Mouse (Mus musculus) intestine, postnatal 0 days (tissue): ENCODE measurements around the gene Fkbp5. TPM values are rescaled to one million over a fixed set of nuclear protein-coding genes. Genes with fewer than 3 reads are reported as not detected.

Source experiments
- ATAC-seq: fragments of 200-750 bp; cut with Nextera tagmentation; 2 replicates; pipeline ENCODE4 v1.8.0; 2017; ENCODE audit warnings: mild to moderate bottlenecking, moderate TSS enrichment, moderate library complexity
- H3K27ac ChIP-seq: fragments of 300-500 bp; sonication (generic); 2 replicates; pipeline ENCODE4 v1.5.1; 2014; ENCODE audit warnings: mild to moderate bottlenecking, low read depth, low read length, moderate library complexity
- H3K27me3 ChIP-seq: fragments of 300-500 bp; sonication (generic); replicated peaks from 2 replicates; pipeline ENCODE4 v1.6.1; 2014; ENCODE audit warnings: low read length, mixed read lengths; ENCODE audit not compliant: control insufficient read depth, insufficient read depth
- H3K36me3 ChIP-seq: fragments of 300-500 bp; sonication (generic); 2 replicates; pipeline ENCODE4 v1.6.1; 2014; ENCODE audit warnings: mild to moderate bottlenecking, moderate library complexity; ENCODE audit not compliant: control insufficient read depth, insufficient read depth
- H3K4me1 ChIP-seq: fragments of 300-500 bp; sonication (generic); replicated peaks from 2 replicates; pipeline ENCODE4 v1.6.1; 2014; ENCODE audit warnings: antibody characterized with exemption, low read length, mixed read lengths; ENCODE audit not compliant: control insufficient read depth, insufficient read depth
- H3K4me2 ChIP-seq: fragments of 300-500 bp; sonication (generic); replicated peaks from 2 replicates; pipeline ENCODE4 v1.6.1; 2014; ENCODE audit warnings: low read depth, mild to moderate bottlenecking, moderate library complexity
- H3K4me3 ChIP-seq: fragments of 300-500 bp; sonication (generic); 2 replicates; pipeline ENCODE4 v1.5.1; 2014; ENCODE audit warnings: low read depth, low read length
- H3K9ac ChIP-seq: fragments of 300-500 bp; sonication (generic); 2 replicates; pipeline ENCODE4 v1.6.1; 2014; ENCODE audit warnings: mild to moderate bottlenecking, low read depth, low read length
- H3K9me3 ChIP-seq: fragments of 300-500 bp; sonication (generic); 2 replicates; pipeline ENCODE4 v1.6.1; 2016; ENCODE audit warnings: mixed run types; ENCODE audit not compliant: control insufficient read depth
- CTCF ChIP-seq: sonication (generic); IDR thresholded peaks from 2 replicates; pipeline ENCODE4 v1.5.1; 2016; ENCODE audit warnings: low read depth, mild to moderate bottlenecking, control low read depth, antibody characterized with exemption, moderate library complexity
- WGBS: fragments of 180-500 bp; shearing (Covaris S2); extraction: QIAGEN DNeasy Blood & Tissue Kit; methylation state at CpG from one replicate; pipeline ENCODE4 v1.1.7; 2014; 5-methylcytosine and 5-hydroxymethylcytosine counted together
- polyA plus RNA-seq: library from polyadenylated mRNA; unstranded; fragments of >200 nt; fragmentation: Nextera tagmentation; extraction: Ambion mirVana; gene quantifications from 2 replicates; pipeline ENCODE4 v1.2.1, GENCODE M21; 2015

Fkbp5 gene
- polyA plus RNA-seq, 1 experiment from 2014 or later, result 10.1 TPM

DNA sequence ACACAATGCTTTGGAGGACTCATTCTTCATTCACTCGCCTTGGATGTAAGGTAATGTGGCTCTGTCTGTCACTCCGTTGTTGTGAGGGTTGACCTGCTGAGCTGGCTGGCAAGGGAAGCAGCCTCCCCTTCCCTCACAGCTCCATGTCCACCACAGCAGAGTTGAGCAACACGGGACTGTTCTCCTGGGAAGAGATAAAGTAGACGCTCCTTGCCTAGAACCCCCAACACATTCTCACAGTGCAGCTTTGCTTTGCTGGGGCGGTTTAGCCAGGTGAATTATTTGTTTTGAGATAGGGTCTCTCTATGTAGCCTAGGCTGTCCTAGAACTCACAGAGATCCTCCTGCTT, 70.5 kb downstream of the Fkbp5 start:
- no peaks in the 10 kb centered on the region for H3K27me3 ChIP-seq
- no peak overlapping the region for H3K9ac ChIP-seq
- 50% methylated on average over 5 of the region's 5 CpGs for WGBS
- no peak overlapping the region for H3K4me2 ChIP-seq
- no peak for ATAC-seq
- TF ChIP-seq CTCF, result no peak
- no peak overlapping the region for H3K4me3 ChIP-seq
- H3K4me1 ChIP-seq, result no peaks in the 10 kb centered on the region
- no peaks in the 10 kb centered on the region for H3K36me3 ChIP-seq
- no peak overlapping the region for H3K27ac ChIP-seq
- no peaks in the 10 kb centered on the region for H3K9me3 ChIP-seq

DNA sequence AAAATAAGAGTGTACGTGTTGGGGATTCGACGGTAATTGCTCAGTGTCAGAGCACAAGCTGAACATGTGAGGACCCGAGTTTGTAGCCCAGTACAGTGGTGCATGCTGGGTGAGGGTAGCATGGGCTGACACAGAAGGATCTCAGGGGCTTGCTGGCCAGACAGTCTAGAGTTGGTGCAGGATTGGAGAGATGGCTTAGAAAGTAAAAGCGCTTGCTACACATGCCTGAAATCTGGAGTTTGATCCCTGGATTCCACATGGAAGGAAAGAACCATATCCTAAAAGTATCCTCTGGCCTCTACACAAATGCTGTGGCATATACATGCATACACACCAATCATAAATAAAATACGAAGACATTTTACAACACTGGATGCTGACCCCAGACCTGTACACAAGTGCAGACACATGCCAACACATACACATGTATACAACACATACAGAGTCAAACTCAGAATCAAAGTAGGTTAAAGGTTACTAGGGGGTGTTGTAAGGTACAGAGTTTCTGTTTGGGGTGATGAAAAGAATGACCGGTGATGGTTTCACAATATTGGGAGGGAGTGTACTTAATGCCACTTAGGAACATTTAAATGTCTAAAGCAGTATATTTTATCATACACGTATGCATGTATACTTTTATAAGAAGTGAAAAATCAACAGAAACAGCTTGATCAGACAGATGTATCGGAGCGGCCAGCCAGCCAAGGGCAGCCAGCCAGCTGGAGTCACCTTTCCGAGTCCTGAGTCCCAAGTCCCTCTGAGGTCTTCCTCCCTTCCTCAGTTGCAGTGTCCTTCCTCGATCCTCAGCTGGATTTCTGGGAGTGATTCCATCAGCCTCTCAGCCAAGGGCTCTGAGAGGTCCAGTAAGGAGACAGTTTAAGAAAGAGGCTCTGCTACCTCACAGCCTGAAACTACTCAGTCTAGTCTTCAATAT, 71.2 kb downstream of the Fkbp5 start:
- H3K4me1 ChIP-seq, result no peaks in the 10 kb centered on the region
- no peak overlapping the region for H3K4me3 ChIP-seq
- no peak for ATAC-seq
- H3K9ac ChIP-seq, result no peak overlapping the region
- no peak overlapping the region for H3K4me2 ChIP-seq
- H3K27me3 ChIP-seq, result no peaks in the 10 kb centered on the region
- H3K36me3 ChIP-seq, result no peaks in the 10 kb centered on the region
- TF ChIP-seq CTCF, result no peak
- H3K27ac ChIP-seq, result no peak overlapping the region
- H3K9me3 ChIP-seq, result no peaks in the 10 kb centered on the region
- WGBS, result 74% methylated on average over 12 of the region's 12 CpGs

DNA sequence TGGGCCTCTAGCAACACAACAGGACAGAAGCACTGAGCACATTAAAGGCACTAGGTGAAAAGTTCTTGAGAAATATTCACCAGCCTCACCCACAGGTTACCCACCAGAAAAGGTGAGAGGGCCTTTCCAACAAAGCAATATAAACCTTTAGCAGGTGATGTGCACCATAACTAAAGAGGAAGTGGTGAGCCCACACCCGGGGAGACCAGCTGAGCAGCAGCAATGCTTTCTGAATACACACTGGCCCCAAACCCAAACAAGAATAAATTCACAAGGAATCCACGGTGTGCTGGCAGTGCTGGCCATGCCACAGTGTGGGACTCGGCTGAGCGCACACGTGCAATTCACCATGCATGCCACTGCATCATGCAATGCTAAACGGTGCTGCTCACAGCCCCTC, 74.7 kb downstream of the Fkbp5 start:
- no peak overlapping the region for H3K4me3 ChIP-seq
- no peaks in the 10 kb centered on the region for H3K27me3 ChIP-seq
- no peak overlapping the region for H3K27ac ChIP-seq
- H3K36me3 ChIP-seq, result peaks cover 26% of the 10 kb centered on the region; the same call in 1 of the 2 replicates
- H3K4me1 ChIP-seq, result no peaks in the 10 kb centered on the region
- no peak for TF ChIP-seq CTCF
- H3K9ac ChIP-seq, result no peak overlapping the region
- no peak overlapping the region for H3K4me2 ChIP-seq
- no peaks in the 10 kb centered on the region for H3K9me3 ChIP-seq
- 73% methylated on average over 6 of the region's 6 CpGs for WGBS
- ATAC-seq, result no peak

DNA sequence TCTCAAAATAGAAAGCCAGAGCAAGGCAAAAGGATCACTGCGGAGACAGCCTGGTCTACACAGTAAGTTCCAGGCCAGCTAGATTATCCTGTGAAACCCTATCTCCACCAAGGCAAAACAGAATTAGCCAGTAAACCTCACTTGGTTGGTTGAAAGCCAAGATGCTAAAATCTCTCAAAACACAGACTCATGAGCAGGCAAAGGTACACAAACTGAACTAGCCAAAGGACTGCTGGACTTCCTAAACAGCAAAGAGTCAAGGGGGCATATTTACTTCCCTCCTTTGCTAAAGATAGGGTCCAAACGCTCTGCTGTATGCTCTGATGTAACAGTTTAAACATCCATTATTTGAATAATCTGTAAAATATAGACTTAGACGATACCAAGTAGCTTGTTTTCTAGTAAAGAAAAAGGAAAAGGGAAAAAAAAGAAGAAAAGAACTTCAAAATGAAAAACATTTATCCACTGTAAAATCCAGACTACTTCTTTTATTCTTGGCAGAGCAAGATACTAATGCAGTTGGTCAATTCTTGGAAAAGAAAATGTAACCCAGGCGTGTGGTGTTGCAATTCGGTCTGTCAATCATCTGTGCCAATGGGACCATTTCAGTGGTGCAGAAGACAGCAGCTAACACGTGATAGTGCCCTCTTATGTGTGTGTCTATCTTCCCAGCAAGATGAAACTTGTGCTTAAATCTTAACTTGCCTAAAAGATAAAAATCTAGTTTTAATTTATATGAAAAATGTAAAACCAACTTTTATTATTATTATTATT, 78.8 kb downstream of the Fkbp5 start:
- no peak overlapping the region for H3K27ac ChIP-seq
- H3K36me3 ChIP-seq, result peaks cover 34% of the 10 kb centered on the region; the same call in 1 of the 2 replicates
- H3K4me2 ChIP-seq, result no peak overlapping the region
- no peak for ATAC-seq
- H3K27me3 ChIP-seq, result no peaks in the 10 kb centered on the region
- no peak overlapping the region for H3K9ac ChIP-seq
- no peak for TF ChIP-seq CTCF
- WGBS, result 79% methylated on average over 6 of the region's 6 CpGs
- H3K4me1 ChIP-seq, result no peaks in the 10 kb centered on the region
- no peak overlapping the region for H3K4me3 ChIP-seq
- H3K9me3 ChIP-seq, result no peaks in the 10 kb centered on the region

DNA sequence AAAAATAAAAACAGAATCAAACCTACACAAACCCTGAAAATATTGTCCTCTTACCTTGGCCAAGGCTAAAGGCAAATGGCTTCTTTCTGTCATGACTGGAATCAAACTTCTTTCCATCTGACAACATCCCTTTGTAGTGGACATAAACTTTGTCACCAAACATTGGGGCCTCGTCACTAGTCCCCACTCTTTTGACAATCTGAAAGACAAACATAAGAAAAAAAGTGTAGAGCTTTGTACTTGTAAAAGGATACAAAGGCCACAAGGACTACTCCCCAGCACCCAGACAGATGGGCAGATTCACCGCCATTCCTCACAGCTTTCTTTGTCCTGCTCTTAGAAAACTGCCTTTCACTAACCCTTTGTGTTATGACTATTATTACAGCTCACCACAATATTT, 79.4 kb downstream of the Fkbp5 start:
- no peak overlapping the region for H3K9ac ChIP-seq
- peaks cover 34% of the 10 kb centered on the region; the same call in 1 of the 2 replicates for H3K36me3 ChIP-seq
- H3K9me3 ChIP-seq, result no peaks in the 10 kb centered on the region
- H3K27me3 ChIP-seq, result no peaks in the 10 kb centered on the region
- TF ChIP-seq CTCF, result no peak
- H3K27ac ChIP-seq, result no peak overlapping the region
- H3K4me2 ChIP-seq, result no peak overlapping the region
- no peak for ATAC-seq
- H3K4me3 ChIP-seq, result no peak overlapping the region
- H3K4me1 ChIP-seq, result no peaks in the 10 kb centered on the region
- WGBS, result 68% methylated on average over 2 of the region's 2 CpGs

GRCm38 (mm10) chr17:28434921-28435485, 82.3 kb downstream of the Fkbp5 start:
- no peak overlapping the region; the same call in 1 of the 2 replicates for H3K27ac ChIP-seq
- no peak overlapping the region for H3K4me3 ChIP-seq
- 0 out of 2 replicates have a peak, but pooled peaks cover 6% of the 10 kb centered on the region for H3K4me1 ChIP-seq
- no peaks in the 10 kb centered on the region for H3K27me3 ChIP-seq
- ATAC-seq, result peak; percentile 84
- H3K4me2 ChIP-seq, result no peak overlapping the region
- no peak for TF ChIP-seq CTCF
- peaks cover 28% of the 10 kb centered on the region; the same call in 1 of the 2 replicates for H3K36me3 ChIP-seq
- no peak overlapping the region for H3K9ac ChIP-seq
- H3K9me3 ChIP-seq, result no peaks in the 10 kb centered on the region
- 30% methylated on average over 5 of the region's 5 CpGs for WGBS
